11 mouse cellular contexts compared by ENCODE assay signal in the genomic region with DNA sequence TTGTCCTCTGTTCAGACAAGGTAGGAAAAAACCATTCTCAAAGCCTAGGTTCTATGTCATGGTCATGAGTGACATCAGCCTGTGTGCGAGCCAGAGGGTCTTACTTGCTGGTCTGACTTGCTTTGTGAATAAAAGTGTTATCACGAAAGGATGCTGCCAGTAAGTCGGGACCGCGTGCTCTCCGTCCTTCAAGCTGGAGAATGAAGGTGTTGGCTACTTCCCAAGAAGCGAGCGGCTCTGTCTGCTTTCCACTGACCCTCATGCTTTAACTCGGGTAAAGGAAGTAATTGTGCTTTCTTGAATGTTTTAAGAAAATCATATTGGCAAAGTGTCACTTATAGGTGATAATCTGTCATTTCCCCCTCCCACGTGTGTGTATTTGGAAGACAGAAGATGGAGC.
"Had no signal": no experiment of that assay in that cellular context is flagged by ENCODE, and none has a peak within 500 bp of the region (broad histone marks: within the 10 kb centered on the region; RNA-seq: fewer than 3 reads in every experiment).

No protein-coding gene starts in this region.

- H3K9me3 ChIP-seq: limb, embryonic 12.5 days; liver, embryonic 13.5 days; midbrain, embryonic 13.5 days; stomach, embryonic 15.5 days had no signal

- H3K4me3 ChIP-seq: layer of hippocampus, adult 2 months; limb, embryonic 12.5 days; liver, embryonic 13.5 days; midbrain, embryonic 13.5 days; stomach, embryonic 15.5 days had no signal

- H3K4me1 ChIP-seq: liver, embryonic 13.5 days; stomach, embryonic 15.5 days had no signal

- ATAC-seq: liver, postnatal 0 days; midbrain, embryonic 13.5 days had no signal

- H3K27me3 ChIP-seq: limb, embryonic 12.5 days; liver, embryonic 13.5 days; midbrain, embryonic 13.5 days; stomach, embryonic 15.5 days had no signal

- H3K27ac ChIP-seq: layer of hippocampus, adult 2 months; limb, embryonic 12.5 days; liver, embryonic 13.5 days; midbrain, embryonic 13.5 days; stomach, embryonic 15.5 days had no signal

- DNase-seq: kidney, postnatal 4 days; liver; liver, embryonic 13.5 days; liver, postnatal 0 days; right cerebral cortex, postnatal 14 days; thymus, adult 2 months; thymus, postnatal 25 days had no signal

- H3K9ac ChIP-seq: limb, embryonic 12.5 days; liver, embryonic 13.5 days; liver, postnatal 0 days; midbrain, embryonic 13.5 days; stomach, embryonic 15.5 days had no signal

- H3K4me2 ChIP-seq: limb, embryonic 12.5 days; liver, embryonic 13.5 days; midbrain, embryonic 13.5 days; stomach, embryonic 15.5 days had no signal

- H3K36me3 ChIP-seq: limb, embryonic 12.5 days; liver, embryonic 13.5 days; midbrain, embryonic 13.5 days; stomach, embryonic 15.5 days had no signal
